Mouse (Mus musculus) frontal cortex, postnatal 14 days (tissue): ENCODE results near the gene Fbxw4.
A peak's percentile ranks its signal among the peaks of the same experiment; 100 is the strongest.
"Not testable (repeated sequence)": the region's sequence is repeated elsewhere in the genome, so short reads cannot be mapped to it uniquely, and the experiment has no call there.

Source experiments
- DNase-seq, 2 experiments: peaks; one replicate each; pipeline ENCODE4 v3.0.0; 2022; ENCODE audit warnings: low spot score in 2 of 2

The Fbxw4 gene

DNA sequence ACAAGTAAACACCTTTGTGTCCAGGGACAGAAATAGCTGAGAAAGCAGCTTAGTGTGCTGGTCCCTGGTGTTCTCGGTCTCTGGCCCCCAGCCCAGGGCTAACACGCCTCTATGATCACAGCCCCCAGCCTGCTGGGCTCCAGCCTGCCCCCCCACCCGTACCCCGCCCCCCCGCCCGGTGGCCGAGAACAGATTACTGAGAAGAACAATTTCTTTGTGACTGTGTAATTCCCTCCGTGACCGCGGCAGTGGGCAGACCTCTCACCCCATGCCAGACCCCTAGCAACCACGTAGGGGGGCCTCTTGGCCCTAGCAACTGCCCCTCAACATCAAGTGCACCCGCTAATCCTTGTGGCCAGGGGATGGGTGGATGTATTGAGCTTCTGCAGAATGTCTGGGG is 79.9 kb downstream of the Fbxw4 start:
- DNase-seq: no peak

DNA sequence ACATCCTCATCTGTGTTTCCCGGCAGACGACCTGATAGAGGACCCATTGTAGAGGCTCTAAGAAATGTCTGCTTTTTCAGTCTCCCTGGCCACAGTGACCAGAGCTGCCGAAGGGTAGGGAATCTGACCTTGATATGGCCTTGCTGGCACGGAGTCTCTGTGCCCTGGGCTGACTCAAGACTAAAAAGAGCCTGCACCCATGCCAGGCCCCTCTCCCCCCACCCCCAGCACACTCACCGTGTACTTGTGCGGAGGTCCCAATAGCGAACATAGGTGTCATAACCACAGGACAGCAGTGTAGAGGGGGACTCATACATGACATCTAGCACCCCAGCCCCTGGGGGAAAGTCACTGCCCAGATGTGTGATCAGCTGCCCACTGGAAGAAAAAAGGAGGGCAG is 80.7 kb downstream of the Fbxw4 start:
- DNase-seq: no peak

DNA sequence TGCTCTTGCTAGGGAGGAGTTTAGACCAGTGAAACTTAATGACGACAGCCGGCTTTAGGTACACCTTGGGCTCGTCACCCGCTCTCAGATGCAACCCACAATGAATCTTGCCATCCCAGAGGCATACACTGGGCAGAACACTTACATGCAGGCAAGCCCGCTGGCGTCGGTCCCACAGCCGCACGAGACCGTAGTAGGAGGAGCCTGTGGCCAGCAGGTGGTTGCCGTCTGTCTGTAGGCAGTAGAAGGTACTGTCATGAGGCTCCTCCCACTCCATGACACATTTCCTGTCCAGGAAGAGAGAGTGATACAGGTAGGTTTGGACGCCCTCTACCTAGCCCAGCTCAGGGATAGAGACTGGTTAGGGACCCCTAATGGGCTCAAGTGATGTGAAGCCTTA is 81.1 kb downstream of the Fbxw4 start:
- no peak for DNase-seq

DNA sequence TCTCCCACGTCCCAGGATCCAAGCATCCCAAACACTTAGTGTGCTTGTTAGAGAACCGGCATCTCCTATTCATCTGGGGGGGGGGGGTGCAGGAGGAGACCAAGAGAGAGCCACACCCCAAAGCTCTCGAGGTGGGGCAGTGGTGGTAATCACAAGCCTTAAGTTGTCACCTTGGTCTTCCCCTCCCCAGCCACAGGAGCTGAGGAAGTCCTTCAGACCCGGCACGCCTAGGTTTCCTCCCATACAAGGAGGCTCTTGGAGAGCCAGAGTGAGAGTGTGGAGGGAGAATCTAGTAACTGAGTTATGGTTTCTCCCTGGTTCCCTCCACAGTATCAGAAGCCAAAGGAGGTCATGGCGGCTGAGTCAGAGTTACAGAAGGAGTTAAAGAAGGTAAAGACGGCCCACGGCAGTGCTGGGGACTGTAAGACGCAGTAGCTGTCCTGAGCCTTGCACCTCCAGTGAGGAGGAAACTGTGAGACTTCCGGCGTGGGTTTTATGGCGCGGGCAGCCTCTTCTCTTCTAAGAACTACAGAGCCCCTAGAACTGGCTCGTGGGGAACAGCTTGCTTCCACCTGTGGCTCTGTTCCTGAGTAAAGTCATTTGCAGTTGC is 82.9 kb downstream of the Fbxw4 start:
- no peak for DNase-seq

DNA sequence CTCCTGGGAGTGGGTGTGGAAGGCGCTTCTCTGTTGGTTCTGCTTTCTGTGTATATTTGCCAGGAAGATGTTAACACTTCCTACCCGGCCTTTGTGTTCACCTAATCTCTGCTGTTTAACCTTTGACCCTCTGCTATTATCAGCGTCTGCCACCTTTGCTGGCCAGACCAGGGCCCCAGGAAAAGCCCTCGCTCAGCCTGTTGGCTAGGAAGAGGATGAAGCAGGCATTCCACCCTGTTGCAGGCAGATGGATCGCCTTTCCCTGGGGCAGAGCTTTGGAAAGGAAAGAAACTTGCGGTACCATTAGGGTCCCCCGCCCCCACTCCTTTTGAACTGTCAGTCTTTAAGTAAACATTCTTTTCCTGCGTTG is 84.5 kb downstream of the Fbxw4 start:
- no peak for DNase-seq

DNA sequence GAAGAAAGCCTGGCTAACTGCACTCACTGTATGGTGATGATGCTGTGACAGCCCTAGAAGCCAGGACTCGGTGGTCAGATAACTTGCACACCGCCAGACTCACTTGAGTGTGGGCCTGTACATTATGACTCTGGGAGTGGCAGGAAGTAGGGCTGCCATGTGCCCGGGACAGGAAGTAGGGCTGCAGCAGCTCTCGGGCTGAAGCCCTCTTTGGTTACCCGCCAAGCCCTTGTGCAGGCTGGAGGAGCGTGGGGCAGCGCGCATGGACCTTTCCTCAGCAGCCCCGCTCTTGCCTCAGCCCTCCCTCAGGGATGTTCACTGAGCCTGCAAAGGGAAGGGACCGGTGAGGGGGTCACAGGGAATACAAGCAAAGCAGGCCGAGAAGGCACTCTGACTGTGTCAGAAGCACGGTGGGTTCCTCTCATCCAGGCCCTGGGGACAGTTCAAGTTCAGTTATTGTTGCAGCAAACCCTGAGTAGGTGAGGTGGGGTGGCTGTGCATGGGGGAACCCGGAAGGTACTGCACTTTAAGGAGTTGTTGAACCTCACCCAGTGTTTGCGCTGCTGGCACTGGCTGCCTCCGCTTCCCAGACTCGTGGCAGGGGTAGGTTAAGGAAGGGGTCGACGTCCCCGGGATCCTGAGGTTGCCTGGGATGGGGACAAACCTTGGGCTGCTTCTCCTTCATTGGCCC is 85.0 kb downstream of the Fbxw4 start:
- no peak for DNase-seq

DNA sequence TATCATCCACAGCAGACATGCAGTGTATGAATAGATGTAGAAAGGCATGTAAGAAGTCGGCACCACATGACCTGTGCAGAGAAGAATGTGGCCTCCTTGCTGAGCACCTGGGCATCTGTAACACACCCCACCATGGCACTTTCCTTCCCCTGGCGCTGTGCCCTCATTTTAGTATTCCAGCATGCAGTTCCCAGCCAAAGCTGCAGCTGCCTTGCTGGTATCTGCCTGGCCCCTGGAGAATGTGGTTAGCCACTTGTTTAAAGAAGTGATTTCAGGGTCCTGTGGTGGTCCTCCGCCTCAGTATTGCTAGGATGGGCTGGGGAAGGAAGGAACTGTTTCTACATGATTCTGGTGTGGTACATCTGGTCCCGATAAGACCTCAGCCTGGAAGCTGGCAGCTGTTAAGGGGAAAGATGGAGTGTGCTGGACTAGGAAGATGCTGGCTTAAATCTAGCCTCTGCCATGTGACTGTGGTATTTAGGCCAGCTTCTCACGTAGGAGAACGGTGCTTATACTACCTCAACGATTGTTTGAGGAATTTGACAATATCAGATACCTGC is 85.7 kb downstream of the Fbxw4 start:
- DNase-seq: no peak

DNA sequence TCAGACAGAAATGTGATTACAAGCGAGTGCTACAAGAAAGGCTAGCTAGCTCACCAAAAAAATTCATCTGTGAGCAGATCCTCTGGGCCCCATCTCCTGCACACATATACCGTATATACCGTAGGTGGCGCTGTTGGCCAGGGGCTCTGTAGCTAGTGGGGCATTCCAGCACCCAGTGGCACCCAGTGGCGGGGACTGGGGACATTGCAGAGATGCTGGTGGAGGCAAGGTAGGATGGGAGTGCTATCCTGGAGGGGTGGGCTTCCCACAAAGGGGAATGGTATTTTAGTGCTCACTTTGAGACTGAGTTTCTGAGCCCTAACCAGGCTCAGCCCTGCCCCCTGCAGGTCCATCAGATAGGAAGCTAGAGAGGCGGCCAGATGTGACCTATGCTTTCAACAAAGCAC is 86.2 kb downstream of the Fbxw4 start:
- DNase-seq: peak; percentile 55 to 63

DNA sequence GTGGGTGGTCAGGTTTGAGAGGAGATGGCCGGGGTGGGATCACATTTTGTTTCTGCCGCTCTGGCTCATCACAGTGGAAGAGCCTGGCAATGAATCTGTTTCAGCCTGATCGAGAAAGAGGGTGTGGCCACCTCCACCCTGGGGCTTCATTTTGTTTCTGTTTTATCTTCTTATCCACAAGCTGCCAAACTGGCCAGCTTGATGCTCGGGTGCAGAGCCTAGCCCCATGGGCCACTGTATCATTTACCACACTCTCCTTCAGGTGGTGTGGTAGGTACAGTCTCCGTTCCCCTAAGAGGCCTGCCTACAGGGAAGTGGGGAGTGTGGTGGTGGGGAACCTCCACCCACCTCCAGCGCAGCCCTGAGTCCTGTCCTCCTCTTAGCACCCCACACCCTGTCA is 87.1 kb downstream of the Fbxw4 start:
- DNase-seq: no peak

DNA sequence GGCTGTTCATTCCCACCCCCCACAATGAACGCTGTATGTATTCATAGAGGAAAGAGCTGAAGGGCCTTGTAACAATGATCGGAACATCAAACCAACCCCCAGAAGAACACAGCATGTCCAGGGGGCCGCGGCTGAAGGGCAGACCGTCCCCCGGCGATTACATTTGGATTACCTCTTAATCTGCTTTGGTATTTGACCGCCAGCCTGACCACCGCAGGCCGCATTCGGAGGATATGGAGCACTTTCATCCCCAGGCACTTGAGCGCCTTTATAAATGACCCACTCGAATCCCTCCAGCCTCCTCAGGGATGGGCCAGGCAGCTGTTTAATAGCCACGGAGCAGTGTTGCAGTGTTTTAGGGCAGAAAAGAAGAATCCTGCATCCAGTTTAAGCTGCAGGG is 92.7 kb downstream of the Fbxw4 start:
- DNase-seq: no peak

DNA sequence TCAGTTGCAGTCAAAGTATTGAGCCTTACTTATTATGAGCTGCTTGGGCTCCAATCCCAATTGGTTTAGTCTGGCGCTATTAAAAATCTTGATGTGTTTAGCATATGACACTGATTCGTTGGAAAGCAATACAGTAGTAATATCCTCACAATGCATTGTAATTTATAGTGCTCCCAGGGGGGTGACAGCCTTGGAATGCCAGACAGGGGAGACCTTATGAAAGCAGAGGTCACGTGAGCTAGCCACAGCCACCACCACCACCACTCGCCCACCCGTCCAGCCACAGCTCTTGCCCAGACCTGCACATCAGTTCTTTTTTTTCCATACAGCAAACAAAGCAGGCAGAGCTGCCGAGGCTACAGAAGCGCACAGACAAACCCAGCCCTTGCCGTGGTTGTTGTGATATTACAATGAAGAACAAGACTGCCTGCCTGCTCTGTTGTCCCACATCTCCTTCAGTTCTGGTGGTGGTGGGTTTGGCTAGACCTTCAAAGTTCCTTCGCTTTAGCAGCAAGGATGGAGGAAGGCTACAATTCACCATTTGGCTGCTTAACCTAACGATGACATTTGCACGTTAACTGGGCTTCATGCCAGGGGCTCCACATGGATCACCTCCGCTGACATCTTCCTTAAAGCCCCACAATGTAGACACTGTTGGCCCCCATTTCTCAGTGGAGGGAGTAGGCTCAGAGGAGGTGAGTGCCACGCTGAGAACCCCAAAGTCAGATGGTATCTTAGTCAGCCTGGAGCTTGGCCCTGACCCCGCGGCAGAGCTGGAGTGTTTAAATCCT is 94.0 kb downstream of the Fbxw4 start:
- no peak for DNase-seq

DNA sequence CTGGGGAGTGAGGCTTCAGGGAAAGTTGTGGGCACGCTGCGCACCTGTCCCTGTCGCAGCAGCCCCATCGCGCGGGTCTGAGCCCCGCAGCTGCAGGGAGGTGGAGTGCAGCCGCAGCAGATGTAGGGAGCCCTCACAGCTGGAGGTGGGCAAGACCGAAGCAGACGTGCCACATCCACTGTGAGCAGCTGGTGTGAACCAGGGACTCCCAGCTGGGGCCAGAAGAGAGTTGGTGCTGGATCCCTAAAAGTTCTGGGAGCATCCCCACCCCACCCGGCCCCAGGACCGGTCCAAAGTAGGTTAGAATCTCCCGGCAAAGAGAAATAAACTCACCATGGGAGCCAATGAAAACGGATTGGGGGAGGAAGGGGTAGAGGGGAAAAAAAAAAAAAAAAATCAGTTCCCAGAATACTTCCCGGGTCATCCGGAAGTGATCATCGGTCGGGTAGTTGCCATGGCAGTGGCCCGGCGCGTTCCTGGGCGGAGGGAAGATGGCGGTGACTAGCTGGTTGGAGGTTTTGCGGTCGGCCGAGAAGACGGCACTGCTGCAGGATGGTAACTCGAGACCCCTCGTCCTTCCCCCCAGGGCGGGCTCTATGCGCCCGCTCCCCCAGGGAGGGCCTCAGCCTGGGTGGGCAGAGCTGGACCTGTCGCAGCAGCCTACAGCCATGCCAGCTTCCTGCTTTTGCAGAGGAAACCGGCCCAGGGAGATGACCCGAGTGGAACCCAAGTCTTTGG is 99.8 kb downstream of the Fbxw4 start, which contains the start of the genes Poll and Gm17018:
Poll (minus strand) TSS at position 379 of the 738 bp plus-strand sequence.
Gm17018 (plus strand) TSS at position 463 of the 738 bp plus-strand sequence.
- peak; percentile 72 to 77 for DNase-seq

DNA sequence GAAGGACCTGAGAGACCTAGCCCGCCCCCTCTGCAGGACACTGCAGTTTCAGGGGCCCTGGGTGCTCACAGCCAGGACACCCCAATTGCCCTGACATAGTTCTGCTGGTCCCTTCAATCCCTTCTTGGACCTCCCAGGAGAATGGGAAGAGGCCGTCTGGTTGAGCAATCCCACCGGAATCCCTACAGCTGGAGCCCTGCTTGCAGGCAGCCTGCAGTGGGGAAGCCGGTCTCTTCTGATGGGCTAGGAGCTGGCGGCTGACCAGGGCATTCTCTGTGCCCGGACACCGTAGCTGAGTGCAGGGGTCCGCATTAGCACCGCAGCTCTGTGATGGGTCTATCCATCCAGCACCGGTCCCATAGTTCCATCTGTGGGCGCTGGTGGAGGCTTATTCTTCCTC is 106.0 kb downstream of the Fbxw4 start:
- no peak for DNase-seq

DNA sequence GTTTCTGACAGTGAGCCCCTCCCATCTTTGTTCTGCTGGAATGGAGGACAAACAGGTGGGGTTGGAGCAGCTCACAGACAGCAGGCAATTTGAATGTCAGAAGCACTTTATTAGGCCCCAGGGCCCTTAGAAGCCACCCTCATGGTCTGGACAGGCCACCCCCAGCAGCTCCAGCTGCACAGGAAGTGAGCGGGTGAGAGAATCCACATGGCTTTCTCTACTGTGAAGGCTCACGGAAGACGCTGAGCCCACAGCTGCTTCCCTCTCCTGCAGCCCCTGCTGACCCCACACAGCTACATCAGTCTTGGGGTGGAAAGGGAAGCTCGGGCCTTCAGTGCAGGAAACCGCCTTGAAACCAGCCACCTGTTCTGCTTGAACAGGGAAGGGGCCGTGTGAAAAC is 107.9 kb downstream of the Fbxw4 start:
- no peak for DNase-seq

DNA sequence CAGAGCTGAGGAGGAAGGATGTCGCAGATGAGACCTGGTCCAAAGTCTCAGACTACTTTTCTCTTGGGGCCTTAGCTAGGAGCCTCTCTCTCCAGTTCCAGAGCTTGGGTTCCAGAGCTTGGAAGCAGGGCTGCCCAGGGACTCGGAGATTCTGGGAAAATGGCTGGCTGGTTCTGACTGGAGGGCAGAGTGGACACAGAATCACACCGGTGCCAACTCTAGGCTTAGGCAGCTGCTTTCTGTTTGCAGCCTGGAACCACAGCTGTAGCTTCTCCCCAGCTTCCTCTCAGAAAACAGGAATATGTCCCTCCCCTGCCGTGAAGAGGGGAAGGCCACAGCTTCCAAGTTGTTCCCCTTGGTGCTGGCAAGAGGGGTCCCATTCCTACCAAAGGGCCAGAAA is 110.2 kb downstream of the Fbxw4 start:
- DNase-seq: no peak

DNA sequence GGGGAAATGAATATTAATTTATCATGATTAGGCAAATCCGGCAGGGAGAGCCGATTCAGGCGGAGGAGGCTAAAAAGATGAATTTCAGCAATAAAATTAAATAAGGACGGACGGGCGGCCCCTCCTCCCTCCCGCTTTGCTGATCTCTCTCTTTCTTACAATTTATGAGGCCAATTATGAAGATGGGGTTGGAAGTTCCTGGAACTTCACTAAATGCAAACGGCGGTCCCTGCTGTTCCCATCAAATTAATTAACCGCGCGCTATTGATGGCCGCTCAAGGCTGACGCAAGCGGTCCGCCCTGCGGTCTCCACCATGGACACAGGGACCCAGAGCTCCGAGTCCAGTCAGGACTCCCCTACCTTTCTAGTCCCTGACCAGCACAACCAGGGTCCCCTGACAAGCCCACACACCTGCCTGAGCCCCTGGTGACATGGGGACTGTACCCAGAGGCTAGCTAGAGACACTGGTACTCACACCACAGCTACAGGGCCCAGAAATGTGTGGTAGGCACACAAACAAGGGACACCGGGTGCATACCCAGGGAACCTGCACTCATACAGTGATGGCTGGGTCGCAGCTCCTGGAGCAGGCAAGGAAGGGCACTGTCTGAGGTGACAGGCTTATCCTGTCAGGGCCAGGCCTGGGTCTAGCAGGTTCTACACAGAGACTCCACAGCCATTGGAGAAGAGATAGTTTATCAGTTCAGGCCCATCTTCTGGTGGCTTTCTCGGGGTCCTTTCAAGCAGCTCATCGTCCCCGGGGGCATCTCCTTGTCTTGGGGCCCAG is 110.8 kb downstream of the Fbxw4 start:
- no peak for DNase-seq

DNA sequence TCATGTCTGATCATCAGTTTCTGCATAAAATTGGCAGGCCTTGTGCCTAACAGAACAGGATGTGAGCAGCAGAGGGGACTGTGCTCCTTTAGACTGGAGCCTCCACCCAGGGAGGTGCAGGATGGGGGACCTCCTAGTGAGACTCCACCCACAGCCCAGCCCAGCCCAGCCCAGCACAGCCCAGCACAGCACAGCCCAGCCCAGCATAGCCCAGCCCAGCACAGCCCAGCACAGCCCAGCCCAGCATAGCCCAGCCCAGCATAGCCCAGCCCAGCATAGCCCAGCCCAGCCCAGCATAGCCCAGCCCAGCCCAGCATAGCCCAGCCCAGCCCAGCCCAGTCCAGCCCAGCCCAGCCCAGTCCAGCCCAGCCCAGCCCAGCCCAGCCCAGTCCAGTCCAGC is 111.9 kb downstream of the Fbxw4 start:
- not testable (repeated sequence) for DNase-seq

DNA sequence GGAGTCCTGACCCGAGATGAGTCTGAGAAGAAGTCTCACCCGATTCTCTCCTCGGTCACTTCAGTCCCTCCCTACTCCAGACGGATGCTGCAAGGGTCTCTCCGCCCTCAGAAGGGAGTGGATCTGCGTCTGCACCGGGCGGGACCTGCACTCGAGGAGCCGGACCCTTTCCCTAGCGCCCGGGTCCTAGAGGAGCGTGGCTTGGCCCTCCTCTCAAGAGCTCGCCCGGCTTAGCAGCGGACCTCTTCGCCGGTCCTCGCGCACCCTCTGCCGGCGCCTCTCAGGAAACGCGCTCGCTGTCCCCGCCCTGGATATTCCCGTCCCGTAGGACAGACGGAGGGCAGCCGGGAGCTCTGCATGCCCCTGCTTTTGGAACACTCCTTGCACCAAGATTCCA is 115.2 kb downstream of the Fbxw4 start:
- DNase-seq: peak in 1 of 2 experiments; percentile 79

DNA sequence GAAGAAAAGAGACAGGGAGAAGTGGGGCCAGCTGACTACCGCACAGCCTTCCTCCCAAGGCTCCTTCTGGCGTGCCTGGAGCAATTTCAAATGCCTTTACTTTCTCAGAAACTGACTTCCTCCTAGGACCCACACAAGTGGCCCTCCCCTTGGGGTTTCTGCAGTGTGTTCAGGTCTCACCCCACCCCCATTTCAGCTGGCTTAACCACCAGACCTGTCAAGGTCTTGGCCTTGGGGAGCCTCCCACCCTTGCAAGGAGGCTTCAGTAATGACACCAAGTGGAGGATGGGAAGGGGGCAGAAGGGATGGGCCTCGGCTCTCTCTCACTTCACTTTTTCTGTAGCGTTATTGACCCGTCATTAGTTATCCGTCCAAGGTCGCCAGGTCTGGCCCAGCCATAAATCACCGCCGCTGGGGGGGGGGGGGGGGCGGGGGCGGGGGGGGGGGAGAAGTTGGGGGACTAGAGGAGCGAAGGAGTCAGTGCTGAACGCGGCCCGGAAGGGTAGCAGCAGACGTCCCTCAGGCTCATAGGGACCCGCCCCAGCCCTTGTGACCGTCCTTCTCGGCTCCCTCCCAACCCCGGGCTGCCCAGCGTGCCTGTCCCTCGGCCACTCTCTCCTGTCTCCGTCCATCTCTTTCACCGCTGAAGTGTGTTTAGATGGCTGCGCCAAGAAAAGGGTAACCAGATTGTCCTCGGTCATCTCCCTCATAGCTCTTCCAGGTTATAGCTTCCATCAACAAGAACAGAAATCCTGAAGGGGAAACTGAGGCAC is 115.8 kb downstream of the Fbxw4 start:
- no peak for DNase-seq

DNA sequence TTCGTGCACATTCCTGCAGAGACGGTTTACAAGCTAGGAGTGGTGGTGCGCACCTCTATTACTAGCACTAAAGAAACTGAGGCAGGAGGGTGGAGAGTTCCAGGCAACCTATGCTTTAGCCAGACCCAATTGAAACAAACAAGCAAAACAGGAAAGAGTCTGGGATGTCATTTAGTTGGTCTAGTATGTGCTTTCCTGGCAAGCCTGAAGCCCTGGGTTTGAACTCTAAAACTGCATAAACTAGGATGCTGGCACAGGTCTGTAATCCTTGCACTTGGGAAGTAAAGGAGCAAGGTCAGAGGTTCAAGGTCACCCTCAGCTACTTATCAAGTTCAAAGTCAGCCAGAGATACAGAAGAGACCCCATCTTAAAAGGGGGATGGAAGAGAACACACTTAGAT is 118.1 kb downstream of the Fbxw4 start:
- no peak for DNase-seq
